Mouse (Mus musculus): ENCODE results near the gene Mlx. TPM values are rescaled to one million over a fixed set of nuclear protein-coding genes. Genes with fewer than 3 reads are reported as not detected.

Gene Mlx
- polyA plus RNA-seq, 1 experiment from 2014 or later: 26.7 TPM

DNA sequence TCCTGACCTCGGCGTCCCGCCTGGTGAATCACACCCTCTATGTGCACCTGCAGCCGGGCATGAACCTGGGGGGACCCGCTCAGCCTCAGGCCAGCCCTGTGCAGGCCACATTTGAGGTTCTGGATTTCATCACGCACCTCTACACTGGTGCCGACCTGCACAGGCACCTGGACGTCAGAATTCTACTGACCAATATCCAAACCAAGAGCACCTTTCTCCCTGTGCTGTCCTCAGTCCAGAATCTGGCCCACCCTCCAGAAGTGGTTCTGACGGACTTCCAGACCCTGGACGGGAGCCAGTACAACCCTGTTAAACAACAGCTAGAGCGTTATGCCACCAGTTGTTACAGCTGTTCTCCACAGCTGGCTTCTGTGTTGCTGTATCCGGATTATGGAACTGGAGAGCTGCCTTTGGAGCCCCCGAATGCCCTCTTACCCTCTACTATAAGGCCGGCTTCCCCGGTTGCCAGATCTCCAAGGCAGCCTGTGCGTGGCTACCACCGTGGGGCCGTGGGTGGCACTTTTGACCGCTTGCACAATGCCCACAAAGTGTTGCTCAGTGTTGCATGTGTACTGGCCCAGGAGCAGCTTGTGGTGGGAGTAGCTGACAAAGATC is 3.9 kb upstream of the Mlx start:
- peak overlapping the region; percentile 89 for H3K27ac ChIP-seq (replicated peaks)
- H3K4me3 ChIP-seq (replicated peaks): peak overlapping the region; percentile 79
- H3K27me3 ChIP-seq: peaks cover 38% of the 10 kb centered on the region
- H3K9ac ChIP-seq: peak overlapping the region; percentile 88
- no peak for ATAC-seq (ENCODE audit: insufficient read depth)
- H3K4me2 ChIP-seq: peak overlapping the region; percentile 98
- 30% methylated on average over 19 of the region's 19 CpGs for WGBS (ENCODE audit: insufficient replicate concordance)
- peaks cover 13% of the 10 kb centered on the region; the same call in 1 of the 2 replicates for H3K36me3 ChIP-seq (replicated peaks)
- no peaks in the 10 kb centered on the region for H3K9me3 ChIP-seq (replicated peaks)
- H3K4me1 ChIP-seq (replicated peaks): peaks cover 73% of the 10 kb centered on the region

DNA sequence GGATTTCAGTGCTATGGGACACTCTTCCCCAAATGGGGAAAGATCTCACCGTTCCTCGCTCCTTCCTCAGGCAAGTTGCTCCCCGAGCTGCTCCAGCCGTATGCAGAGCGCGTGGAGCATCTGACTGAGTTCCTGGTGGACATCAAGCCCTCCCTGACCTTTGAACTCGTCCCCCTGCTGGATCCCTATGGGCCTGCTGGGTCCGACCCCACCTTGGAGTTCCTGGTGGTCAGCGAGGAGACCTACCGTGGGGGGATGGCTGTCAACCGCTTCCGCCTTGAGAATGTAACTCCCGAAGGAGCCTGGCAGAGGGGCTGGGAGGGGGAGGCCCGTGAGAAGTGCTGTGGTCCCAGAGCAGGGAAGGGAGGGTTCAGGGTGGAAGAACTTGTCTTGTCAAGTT is 2.8 kb upstream of the Mlx start:
- ATAC-seq (ENCODE audit: insufficient read depth): no peak
- WGBS (ENCODE audit: insufficient replicate concordance): 85% methylated on average over 14 of the region's 14 CpGs
- peaks cover 77% of the 10 kb centered on the region for H3K4me1 ChIP-seq (replicated peaks)
- peaks cover 28% of the 10 kb centered on the region for H3K27me3 ChIP-seq
- no peaks in the 10 kb centered on the region for H3K9me3 ChIP-seq (replicated peaks)
- no peak overlapping the region for H3K4me2 ChIP-seq
- H3K9ac ChIP-seq: no peak overlapping the region
- H3K4me3 ChIP-seq (replicated peaks): no peak overlapping the region
- H3K36me3 ChIP-seq (replicated peaks): peaks cover 20% of the 10 kb centered on the region
- H3K27ac ChIP-seq (replicated peaks): no peak overlapping the region

DNA sequence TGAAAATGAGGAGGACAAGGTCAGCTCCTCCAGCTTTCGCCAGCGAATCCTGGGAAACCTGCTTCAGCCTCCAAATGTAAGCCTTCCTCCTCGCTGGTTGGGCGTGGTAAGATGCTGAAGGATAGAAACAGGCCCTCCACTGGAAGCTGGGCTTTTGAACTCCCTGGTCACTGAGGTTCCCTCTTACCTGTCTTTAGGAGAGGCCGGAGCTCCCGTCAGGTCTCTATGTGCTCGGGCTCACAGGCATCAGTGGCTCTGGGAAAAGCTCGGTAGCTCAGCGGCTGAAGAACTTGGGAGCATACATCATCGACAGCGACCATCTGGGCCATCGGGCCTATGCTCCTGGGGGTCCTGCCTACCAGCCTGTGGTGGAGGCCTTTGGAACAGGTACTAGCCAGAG is 2.3 kb upstream of the Mlx start:
- WGBS (ENCODE audit: insufficient replicate concordance): 84% methylated on average over 12 of the region's 12 CpGs
- peaks cover 71% of the 10 kb centered on the region for H3K4me1 ChIP-seq (replicated peaks)
- H3K4me3 ChIP-seq (replicated peaks): no peak overlapping the region
- H3K27me3 ChIP-seq: peaks cover 22% of the 10 kb centered on the region
- no peak overlapping the region for H3K9ac ChIP-seq
- H3K9me3 ChIP-seq (replicated peaks): no peaks in the 10 kb centered on the region
- no peak overlapping the region for H3K27ac ChIP-seq (replicated peaks)
- peaks cover 26% of the 10 kb centered on the region for H3K36me3 ChIP-seq (replicated peaks)
- ATAC-seq (ENCODE audit: insufficient read depth): no peak
- H3K4me2 ChIP-seq: no peak overlapping the region

DNA sequence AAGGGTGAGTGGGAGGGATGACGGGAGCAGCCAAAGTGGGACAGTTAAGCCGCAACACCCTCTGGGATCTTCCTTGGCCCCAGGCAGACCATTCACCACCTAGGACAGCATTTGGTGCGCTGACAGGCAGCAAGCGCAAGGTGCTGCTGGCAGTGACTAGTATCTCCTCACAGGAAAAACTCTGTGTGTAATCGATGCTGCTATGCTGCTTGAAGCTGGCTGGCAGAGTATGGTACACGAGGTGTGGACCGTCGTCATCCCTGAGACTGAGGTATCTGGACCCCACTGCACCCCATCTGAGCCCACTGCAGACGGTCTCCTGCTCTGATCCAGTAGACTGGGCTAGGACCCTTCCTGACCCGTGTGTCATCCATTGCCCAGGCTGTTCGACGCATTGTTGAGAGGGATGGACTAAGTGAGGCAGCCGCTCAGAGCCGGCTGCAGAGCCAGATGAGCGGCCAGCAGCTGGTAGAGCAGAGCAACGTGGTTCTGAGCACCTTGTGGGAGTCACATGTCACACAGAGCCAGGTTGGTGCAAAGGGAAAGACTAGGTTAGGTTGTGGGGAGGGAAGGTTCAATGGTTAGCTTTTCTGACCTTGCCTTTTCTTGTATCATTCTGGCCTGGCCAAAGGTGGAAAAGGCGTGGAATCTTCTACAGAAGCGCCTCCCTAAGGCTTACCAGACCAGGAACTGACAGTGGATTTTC is 1.3 kb upstream of the Mlx start:
- H3K4me2 ChIP-seq: peak overlapping the region; percentile 92
- H3K9ac ChIP-seq: peak overlapping the region; percentile 78; the same call in 1 of the 2 replicates
- no peaks in the 10 kb centered on the region for H3K9me3 ChIP-seq (replicated peaks)
- H3K27me3 ChIP-seq: peaks cover 12% of the 10 kb centered on the region
- peaks cover 70% of the 10 kb centered on the region for H3K4me1 ChIP-seq (replicated peaks)
- no peak overlapping the region for H3K4me3 ChIP-seq (replicated peaks)
- no peak for ATAC-seq (ENCODE audit: insufficient read depth)
- peak overlapping the region; percentile 84 for H3K27ac ChIP-seq (replicated peaks)
- peaks cover 35% of the 10 kb centered on the region for H3K36me3 ChIP-seq (replicated peaks)
- 86% methylated on average over 18 of the region's 18 CpGs for WGBS (ENCODE audit: insufficient replicate concordance)

DNA sequence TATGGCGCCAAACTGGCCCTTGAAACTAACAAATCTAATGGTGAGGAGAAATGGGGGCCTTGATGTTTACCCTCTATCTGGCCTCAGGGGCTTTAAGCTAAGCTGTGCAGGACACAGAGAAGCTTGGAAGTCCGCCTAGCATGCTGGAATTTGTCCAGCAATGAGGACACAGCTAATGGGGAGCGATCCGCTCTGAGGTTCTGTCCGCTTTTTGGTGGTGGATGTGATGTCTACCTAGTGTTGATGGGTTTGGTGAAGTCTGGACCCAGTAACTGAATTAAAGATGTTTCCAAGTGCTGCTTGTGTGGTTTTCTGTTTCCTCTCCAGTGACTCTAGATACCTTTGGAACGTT is 778 bp upstream of the Mlx start:
- Histone ChIP-seq H3K4me3 (replicated peaks) (peak overlapping the region; percentile 74), H3K27ac (replicated peaks) (peak overlapping the region; percentile 84), H3K4me1 (replicated peaks) (peaks cover 67% of the 10 kb centered on the region), H3K9ac (peak overlapping the region; percentile 78), H3K27me3 (peaks cover 7% of the 10 kb centered on the region), H3K36me3 (replicated peaks) (peaks cover 40% of the 10 kb centered on the region), H3K4me2 (peak overlapping the region; percentile 92), H3K9me3 (replicated peaks) (no peaks in the 10 kb centered on the region)
- WGBS (ENCODE audit: insufficient replicate concordance): 80% methylated on average over 6 of the region's 6 CpGs
- ATAC-seq (ENCODE audit: insufficient read depth): no peak

DNA sequence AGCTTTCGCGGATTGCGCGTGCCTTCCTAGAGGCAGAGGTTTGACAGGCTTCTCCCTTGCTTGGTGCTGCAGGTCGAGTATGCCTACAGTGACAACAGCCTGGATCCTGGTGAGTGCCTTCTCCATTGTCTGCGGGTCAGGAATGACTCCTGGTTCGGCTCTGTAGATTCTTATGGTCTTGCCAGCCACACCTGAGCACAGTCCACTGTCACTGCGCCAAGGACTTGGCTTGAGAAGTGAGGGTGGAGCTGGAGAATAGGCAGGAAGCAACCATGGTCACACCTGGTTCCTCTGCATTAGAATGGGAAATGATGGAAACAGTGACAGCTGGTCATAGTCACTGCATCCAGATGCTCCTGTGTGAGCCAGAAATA is 592 bp downstream of the Mlx start:
- Histone ChIP-seq H3K27me3 (no peaks in the 10 kb centered on the region), H3K4me1 (replicated peaks) (peaks cover 54% of the 10 kb centered on the region), H3K27ac (replicated peaks) (peak overlapping the region; percentile 84), H3K4me3 (replicated peaks) (peak overlapping the region; percentile 74), H3K9me3 (replicated peaks) (no peaks in the 10 kb centered on the region), H3K4me2 (peak overlapping the region; percentile 92), H3K36me3 (replicated peaks) (peaks cover 54% of the 10 kb centered on the region), H3K9ac (peak overlapping the region; percentile 78)
- WGBS (ENCODE audit: insufficient replicate concordance): 11% methylated on average over 8 of the region's 8 CpGs
- ATAC-seq (ENCODE audit: insufficient read depth): no peak

DNA sequence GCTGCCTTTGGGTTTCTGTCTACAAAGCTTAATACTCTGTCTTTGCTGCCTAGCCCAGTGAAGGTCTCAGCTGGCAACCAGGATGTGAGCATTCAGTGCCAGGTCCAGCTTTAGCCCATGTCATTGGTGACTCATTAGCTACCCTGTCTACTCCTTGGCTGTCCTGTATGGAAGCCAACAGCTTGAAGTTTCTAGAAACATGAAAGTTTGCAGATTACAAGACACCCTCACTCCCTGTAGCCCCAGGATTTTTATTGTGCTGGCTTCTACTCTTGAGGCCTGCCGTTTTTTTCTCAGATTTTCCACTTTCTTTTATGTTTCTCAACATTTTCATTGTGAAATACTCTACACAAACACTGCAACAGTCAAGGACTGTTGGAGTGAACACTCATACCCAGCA is 2.9 kb downstream of the Mlx start:
- H3K4me2 ChIP-seq: no peak overlapping the region
- no peak overlapping the region for H3K4me3 ChIP-seq (replicated peaks)
- WGBS (ENCODE audit: insufficient replicate concordance): 74% methylated on average over 1 of the region's 1 CpGs
- no peak overlapping the region for H3K27ac ChIP-seq (replicated peaks)
- ATAC-seq (ENCODE audit: insufficient read depth): no peak
- peaks cover 48% of the 10 kb centered on the region for H3K4me1 ChIP-seq (replicated peaks)
- H3K9ac ChIP-seq: no peak overlapping the region
- H3K9me3 ChIP-seq (replicated peaks): no peaks in the 10 kb centered on the region
- H3K36me3 ChIP-seq (replicated peaks): peaks cover 64% of the 10 kb centered on the region
- no peaks in the 10 kb centered on the region for H3K27me3 ChIP-seq

DNA sequence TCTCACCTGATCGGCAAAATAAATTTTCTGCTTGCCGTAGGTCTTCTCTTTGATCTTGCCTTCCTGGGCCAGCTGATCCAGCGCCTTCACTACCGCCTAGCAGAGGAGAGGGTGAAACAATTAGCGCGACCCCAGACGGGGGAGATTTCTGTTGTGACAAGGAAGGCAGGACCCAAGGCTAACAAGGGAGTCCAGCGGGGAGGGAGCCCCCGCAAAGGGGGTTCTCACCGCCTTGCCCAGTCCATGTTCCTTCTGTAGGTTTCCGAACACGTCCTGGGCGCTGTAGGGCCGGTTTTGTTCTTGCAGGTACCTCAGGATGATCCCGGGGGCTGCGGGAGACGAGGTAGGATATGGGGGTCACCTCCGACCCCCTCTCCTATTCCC is 7.8 kb downstream of the Mlx start:
- Histone ChIP-seq H3K9ac (peak overlapping the region; percentile 88), H3K4me2 (peak overlapping the region; percentile 97), H3K9me3 (replicated peaks) (no peaks in the 10 kb centered on the region), H3K4me1 (replicated peaks) (peaks cover 28% of the 10 kb centered on the region), H3K27ac (replicated peaks) (peak overlapping the region; percentile 96), H3K36me3 (replicated peaks) (peaks cover 72% of the 10 kb centered on the region), H3K27me3 (no peaks in the 10 kb centered on the region), H3K4me3 (replicated peaks) (peak overlapping the region; percentile 79)
- WGBS (ENCODE audit: insufficient replicate concordance): under 1% methylated on average over 18 of the region's 18 CpGs
- 0 out of 2 replicates have a peak, but pooled peaks have one; percentile 1 for ATAC-seq (ENCODE audit: insufficient read depth)

DNA sequence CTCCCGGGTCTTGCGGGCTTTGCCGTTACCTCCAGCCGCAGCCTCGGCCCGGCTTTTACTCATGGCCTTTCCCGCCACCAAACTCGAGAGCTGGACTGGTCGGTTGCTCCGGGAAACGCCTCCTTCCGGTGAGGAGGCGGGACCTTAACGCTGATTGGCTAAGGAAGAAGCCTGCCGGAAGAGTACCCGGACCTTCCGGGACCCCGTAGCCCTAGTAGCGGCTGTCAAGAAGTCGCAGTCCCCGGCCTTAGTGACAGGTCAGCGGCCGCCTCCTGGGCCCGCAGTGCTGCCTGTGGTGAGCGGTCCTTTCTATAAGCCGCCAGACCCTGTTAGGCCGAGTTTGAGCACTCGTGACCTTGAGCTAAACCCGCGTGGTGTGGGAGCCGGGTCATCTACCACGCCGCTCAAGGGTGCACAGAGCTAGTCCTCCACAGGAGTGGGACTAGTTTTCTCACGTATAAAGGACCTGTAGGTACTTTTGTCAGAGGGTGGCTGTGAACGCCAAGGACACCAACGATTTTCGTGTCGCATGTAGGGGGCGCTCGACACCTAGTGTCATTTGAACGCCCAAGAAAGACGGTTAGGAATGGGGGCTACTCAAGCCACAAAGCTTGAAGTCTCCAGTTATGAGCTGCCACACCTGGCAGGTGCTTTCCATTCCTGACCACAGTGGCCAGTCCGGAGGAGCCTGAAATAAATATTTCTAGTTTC is 8.4 kb downstream of the Mlx start, which contains the start of gene Psmc3ip:
Gene Psmc3ip, minus strand, starts transcription at position 123 of the 711 bp plus-strand sequence.
- Histone ChIP-seq H3K4me1 (replicated peaks) (peaks cover 28% of the 10 kb centered on the region), H3K4me3 (replicated peaks) (peak within 1 kb of the TSS; percentile 79), H3K9ac (peak within 1 kb of the TSS; percentile 88), H3K4me2 (peak within 1 kb of the TSS; percentile 97), H3K27me3 (no peaks in the 10 kb centered on the region), H3K27ac (replicated peaks) (peak within 1 kb of the TSS; percentile 96), H3K9me3 (replicated peaks) (no peaks in the 10 kb centered on the region), H3K36me3 (replicated peaks) (peaks cover 72% of the 10 kb centered on the region)
- WGBS (ENCODE audit: insufficient replicate concordance): under 1% methylated on average over 43 of the region's 43 CpGs
- ATAC-seq (ENCODE audit: insufficient read depth): peak; percentile 97

DNA sequence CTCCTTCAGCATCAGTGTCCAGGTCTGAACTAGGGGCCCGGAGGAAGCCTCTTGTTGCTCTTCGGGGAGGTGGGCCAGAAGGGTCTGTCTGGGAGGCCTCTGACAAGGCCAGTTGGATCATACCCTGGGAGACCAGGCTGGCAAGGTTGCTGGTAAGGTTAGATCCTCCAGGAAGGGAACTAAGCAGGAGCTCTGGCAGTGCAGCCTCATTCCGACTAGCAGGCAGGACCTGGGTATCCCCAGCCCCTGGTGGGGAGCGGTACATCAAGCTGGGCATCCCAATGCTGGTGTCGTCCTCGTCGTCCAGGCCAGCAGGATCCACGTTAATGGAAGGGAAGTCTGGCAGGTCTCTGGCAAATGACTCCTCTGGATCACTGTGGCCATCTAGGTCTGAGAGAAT is 11.2 kb downstream of the Mlx start:
- Histone ChIP-seq H3K9me3 (replicated peaks) (no peaks in the 10 kb centered on the region), H3K36me3 (replicated peaks) (peaks cover 72% of the 10 kb centered on the region), H3K9ac (no peak overlapping the region), H3K4me2 (no peak overlapping the region), H3K4me1 (replicated peaks) (peaks cover 28% of the 10 kb centered on the region), H3K27me3 (no peaks in the 10 kb centered on the region), H3K27ac (replicated peaks) (no peak overlapping the region), H3K4me3 (replicated peaks) (no peak overlapping the region)
- ATAC-seq (ENCODE audit: insufficient read depth): no peak
- 90% methylated on average over 8 of the region's 8 CpGs for WGBS (ENCODE audit: insufficient replicate concordance)

DNA sequence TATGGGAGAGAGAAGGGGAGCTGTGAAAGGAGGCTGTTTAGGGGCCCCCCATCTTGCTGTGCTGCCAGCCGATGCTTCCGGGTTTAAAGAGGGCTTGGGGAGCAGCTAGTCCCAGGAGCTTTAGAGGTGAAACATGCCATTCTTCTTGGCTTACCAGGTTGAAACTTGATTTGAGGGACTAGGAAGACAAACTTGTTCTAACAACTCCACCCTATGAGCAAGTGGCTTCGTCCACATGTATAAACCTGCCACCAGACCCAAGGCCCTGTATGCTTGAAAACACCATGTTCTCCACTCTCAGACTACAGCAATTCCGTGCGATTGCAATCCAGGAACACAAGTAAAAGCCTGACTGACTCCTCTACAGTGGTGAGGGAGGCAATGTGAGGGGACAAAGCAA is 15.9 kb downstream of the Mlx start:
- no peak for ATAC-seq (ENCODE audit: insufficient read depth)
- Histone ChIP-seq H3K27me3 (no peaks in the 10 kb centered on the region), H3K27ac (replicated peaks) (no peak overlapping the region), H3K9me3 (replicated peaks) (no peaks in the 10 kb centered on the region), H3K4me1 (replicated peaks) (no peaks in the 10 kb centered on the region), H3K36me3 (replicated peaks) (peaks cover 90% of the 10 kb centered on the region), H3K4me3 (replicated peaks) (no peak overlapping the region), H3K9ac (no peak overlapping the region), H3K4me2 (no peak overlapping the region)
- 84% methylated on average over 5 of the region's 5 CpGs for WGBS (ENCODE audit: insufficient replicate concordance)

Measured in liver, embryonic 15.5 days (tissue).